In genomic region chr7:16273766-16274140, GRCm38 (mm10) we compare ENCODE assay signal across 8 mouse cellular contexts. TPM values are rescaled to one million over a fixed set of nuclear protein-coding genes. Genes with fewer than 3 reads are reported as not detected.
DNase-seq lines count a peak whose midpoint lies in the region; TF ChIP-seq lines count a peak whose summit lies in the region.

No protein-coding gene starts in this region.

- no peak for TF ChIP-seq CTCF in E14TG2a.4 (conservative IDR thresholded peaks at IDR 0.05; ENCODE audit: low read length)

- H3K4me1 ChIP-seq in E14TG2a.4 (replicated peaks; ENCODE audit: low read depth, low read length), result peaks cover 32% of the 10 kb centered on the region

- peak; percentile 93 for DNase-seq in 416B (ENCODE audit: low read depth)
- peak; percentile 88 for DNase-seq in cerebellum, adult 9-11 months
- DNase-seq in gastrocnemius, postnatal 25 days, result peak; percentile 75
- peak; percentile 86 for DNase-seq in kidney, postnatal 14 days
- DNase-seq in lung, postnatal 10 days, result peak; percentile 76
- peak; percentile 29 for DNase-seq in ovary, postnatal 10 days (ENCODE audit: low spot score)
- no peak for DNase-seq in Muller cell, postnatal 12 days (ENCODE audit: inconsistent ontology term)

- no peaks in the 10 kb centered on the region for H3K9me3 ChIP-seq in E14TG2a.4 (ENCODE audit: low read length)

- peaks cover 32% of the 10 kb centered on the region for H3K27me3 ChIP-seq in E14TG2a.4 (ENCODE audit: insufficient read depth, low read length)

- H3K4me3 ChIP-seq in E14TG2a.4 (replicated peaks; ENCODE audit: low read length), result peak overlapping the region; percentile 90

- peaks cover 38% of the 10 kb centered on the region for H3K36me3 ChIP-seq in E14TG2a.4 (ENCODE audit: insufficient read depth, low read length)

RNA-seq across cellular contexts. Expression of gene Inafm1, which starts 0.3 kb away (rescaled TPM):
- 10 to 100 TPM; 13.1 to 13.2 TPM for total RNA-seq in gastrocnemius, postnatal 25 days (2021)

RNA-seq across cellular contexts. Expression of gene Ccdc9, which starts 12.8 kb away (rescaled TPM):
- total RNA-seq in gastrocnemius, postnatal 25 days (2021), result 10 to 100 TPM; 29.1 to 36.9 TPM

RNA-seq across cellular contexts. Expression of gene C5ar1, which starts 14.4 kb away (rescaled TPM):
- total RNA-seq in gastrocnemius, postnatal 25 days (2021), result 1 to 10 TPM; 1.6 to 2.9 TPM

RNA-seq across cellular contexts. Expression of gene C5ar2, which starts 29.8 kb away (rescaled TPM):
- total RNA-seq in gastrocnemius, postnatal 25 days (2021), result under 1 TPM; 0.13 to 0.23 TPM

RNA-seq across cellular contexts. Expression of gene Bbc3, which starts 34.4 kb away (rescaled TPM):
- 1 to 10 TPM; 1.7 to 2.4 TPM for total RNA-seq in gastrocnemius, postnatal 25 days (2021)
